Mouse (Mus musculus) bone marrow macrophage, adult 2 months (primary cell): ENCODE results near the gene Txndc9.

ENCODE experiments used
- CTCF ChIP-seq: IDR thresholded peaks from 2 replicates; pipeline ENCODE4 v1.5.1; 2012; ENCODE audit warnings: low read depth, mild to moderate bottlenecking, low read length, moderate library complexity
- POLR2A ChIP-seq: IDR thresholded peaks from 2 replicates; pipeline ENCODE4 v1.6.1; 2012; ENCODE audit warnings: mild to moderate bottlenecking, low read depth, low read length, borderline replicate concordance

- TF ChIP-seq CTCF = no peak
- no peak for TF ChIP-seq POLR2A
Observed at GRCm38 (mm10) chr1:38027301-38027700, 29.6 kb upstream of the Txndc9 start.
